8 mouse cellular contexts compared by ENCODE assay signal in the genomic region with DNA sequence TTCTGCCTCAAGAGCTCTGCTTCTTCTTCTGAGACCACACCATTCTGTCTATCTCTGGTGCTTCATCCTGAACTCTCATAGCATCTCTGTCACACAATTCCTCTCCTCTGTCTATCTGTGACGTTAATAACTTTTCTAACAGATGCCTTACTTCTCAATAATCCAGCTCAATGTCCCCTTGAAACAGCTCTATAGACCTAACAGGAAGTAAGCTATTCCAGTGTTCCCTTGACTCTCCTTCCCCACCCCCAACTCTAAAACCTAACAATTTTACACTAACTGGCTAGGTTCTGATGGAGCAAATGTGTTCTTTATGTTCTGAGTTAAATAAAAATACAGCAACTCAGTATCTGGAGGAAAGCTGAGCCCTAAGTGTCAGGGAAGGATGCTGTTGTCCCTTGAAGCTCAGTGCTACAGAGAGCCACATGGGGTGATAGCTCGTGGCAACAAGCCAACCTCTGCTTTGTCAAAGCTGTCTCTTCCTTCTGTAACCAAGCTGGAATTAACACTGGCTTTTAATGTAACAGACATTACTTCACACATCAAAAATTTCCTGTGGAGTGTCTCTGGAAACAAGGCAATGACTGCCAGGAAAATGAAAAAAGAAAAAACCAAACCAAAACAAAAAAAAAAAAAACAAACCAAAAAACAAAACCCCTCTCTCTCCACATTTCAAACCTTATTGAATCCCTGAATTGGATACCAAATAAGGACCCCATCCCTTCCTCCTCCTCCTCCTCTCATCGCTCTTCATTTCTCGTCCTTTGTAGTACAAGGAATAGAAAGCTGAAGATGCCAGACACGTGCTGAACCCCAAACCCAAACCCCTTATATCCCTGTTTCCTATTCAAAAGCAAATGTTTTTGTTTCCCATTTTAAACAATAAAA.
DNase-seq lines count a peak whose midpoint lies in the region; ATAC-seq lines count a peak whose summit lies in the region.

No protein-coding gene starts in this region.

- peak; percentile 37 to 69 for DNase-seq in cerebellum, postnatal 25 days
- peak; percentile 56 for DNase-seq in heart, adult 8-10 months (ENCODE audit: low spot score)
- DNase-seq in layer of hippocampus, adult 18-20 months (ENCODE audit: low spot score in 2 of 2): peak; percentile 19 to 60
- DNase-seq in ovary, postnatal 10 days (ENCODE audit: low spot score): no peak

- H3K4me1 ChIP-seq in intestine, embryonic 15.5 days (replicated peaks): no peaks in the 10 kb centered on the region
- H3K4me1 ChIP-seq in intestine, embryonic 16.5 days (ENCODE audit: control insufficient read depth, insufficient read depth, low read length): no peaks in the 10 kb centered on the region; the same call in 1 of the 2 replicates
- H3K4me1 ChIP-seq in stomach, embryonic 14.5 days (ENCODE audit: control insufficient read depth, insufficient read depth, low read length): no peaks in the 10 kb centered on the region

- 65% methylated on average over 5 of the region's 5 CpGs for WGBS in intestine, embryonic 15.5 days
- 62% methylated on average over 5 of the region's 5 CpGs for WGBS in intestine, embryonic 16.5 days
- WGBS in stomach, embryonic 14.5 days: 73% methylated on average over 5 of the region's 5 CpGs

- H3K27ac ChIP-seq in intestine, embryonic 15.5 days: 0 out of 2 replicates have a peak overlapping the region, but pooled peaks have one; percentile 17
- no peak overlapping the region; the same call in 1 of the 2 replicates for H3K27ac ChIP-seq in intestine, embryonic 16.5 days (ENCODE audit: low read length)
- peak overlapping the region; percentile 15; the same call in 1 of the 2 replicates for H3K27ac ChIP-seq in stomach, embryonic 14.5 days (ENCODE audit: low read length)

- H3K4me2 ChIP-seq in intestine, embryonic 15.5 days (replicated peaks): no peak overlapping the region
- H3K4me2 ChIP-seq in intestine, embryonic 16.5 days (ENCODE audit: low read depth, low read length): no peak overlapping the region
- H3K4me2 ChIP-seq in stomach, embryonic 14.5 days (replicated peaks; ENCODE audit: low read depth, low read length): no peak overlapping the region

- H3K9me3 ChIP-seq in intestine, embryonic 15.5 days: no peaks in the 10 kb centered on the region
- H3K9me3 ChIP-seq in intestine, embryonic 16.5 days (ENCODE audit: control insufficient read depth, low read length): no peaks in the 10 kb centered on the region
- no peaks in the 10 kb centered on the region for H3K9me3 ChIP-seq in stomach, embryonic 14.5 days (ENCODE audit: control insufficient read depth, low read depth, low read length)

- no peaks in the 10 kb centered on the region for H3K27me3 ChIP-seq in intestine, embryonic 15.5 days (replicated peaks)
- no peaks in the 10 kb centered on the region for H3K27me3 ChIP-seq in intestine, embryonic 16.5 days (replicated peaks; ENCODE audit: control insufficient read depth, insufficient read depth, low read length)
- no peaks in the 10 kb centered on the region for H3K27me3 ChIP-seq in stomach, embryonic 14.5 days (ENCODE audit: control insufficient read depth, insufficient read depth, low read length)

- H3K4me3 ChIP-seq in intestine, embryonic 15.5 days (replicated peaks): no peak overlapping the region
- no peak overlapping the region for H3K4me3 ChIP-seq in intestine, embryonic 16.5 days (ENCODE audit: low read length)
- H3K4me3 ChIP-seq in stomach, embryonic 14.5 days (ENCODE audit: low read depth, low read length): no peak overlapping the region

- ATAC-seq in intestine, embryonic 15.5 days: no peak
- no peak for ATAC-seq in intestine, embryonic 16.5 days
- ATAC-seq in stomach, embryonic 14.5 days (ENCODE audit: insufficient number of reproducible peaks, insufficient read depth, low FRiP score, low read depth): no peak
- no peak for ATAC-seq in inflammation-experienced regulatory T-cells, adult 6 months

- no peaks in the 10 kb centered on the region for H3K36me3 ChIP-seq in intestine, embryonic 15.5 days
- no peaks in the 10 kb centered on the region for H3K36me3 ChIP-seq in intestine, embryonic 16.5 days (ENCODE audit: control insufficient read depth, insufficient read depth, low read length)
- H3K36me3 ChIP-seq in stomach, embryonic 14.5 days (ENCODE audit: control insufficient read depth, insufficient read depth, low read length): no peaks in the 10 kb centered on the region

- H3K9ac ChIP-seq in intestine, embryonic 15.5 days: no peak overlapping the region
- no peak overlapping the region for H3K9ac ChIP-seq in intestine, embryonic 16.5 days (ENCODE audit: low read depth, low read length)
- no peak overlapping the region for H3K9ac ChIP-seq in stomach, embryonic 14.5 days (replicated peaks; ENCODE audit: low read depth, low read length)
